Mouse (Mus musculus) kidney, postnatal 0 days (tissue): Measurements from ENCODE around the gene Efcab11. TPM values are rescaled to one million over a fixed set of nuclear protein-coding genes. Genes with fewer than 3 reads are reported as not detected.

ENCODE experiments used
- ATAC-seq: fragments of 200-750 bp; cut with Nextera tagmentation; replicated peaks from 2 replicates; pipeline ENCODE4 v1.8.0; 2017; ENCODE audit warnings: low read depth, moderate number of reproducible peaks, moderate TSS enrichment, moderate library complexity; ENCODE audit not compliant: low FRiP score
- DNase-seq: peaks from one replicate; pipeline ENCODE4 v3.0.0-alpha.2; 2016; ENCODE audit warnings: low spot score
- H3K27ac ChIP-seq: fragments of 300-500 bp; sonication (generic); 2 replicates; pipeline ENCODE4 v1.5.1; 2014; ENCODE audit warnings: mild to moderate bottlenecking
- H3K27me3 ChIP-seq: fragments of 300-500 bp; sonication (generic); 2 replicates; pipeline ENCODE4 v1.6.1; 2014; ENCODE audit warnings: low read length, mixed read lengths; ENCODE audit not compliant: insufficient read depth
- H3K36me3 ChIP-seq: fragments of 300-500 bp; sonication (generic); 2 replicates; pipeline ENCODE4 v1.6.1; 2014; ENCODE audit warnings: low read length, mixed read lengths; ENCODE audit not compliant: insufficient read depth
- H3K4me1 ChIP-seq: fragments of 300-500 bp; sonication (generic); replicated peaks from 2 replicates; pipeline ENCODE4 v1.6.1; 2014; ENCODE audit warnings: antibody characterized with exemption, low read length, mixed read lengths; ENCODE audit not compliant: insufficient read depth
- H3K4me2 ChIP-seq: fragments of 300-500 bp; sonication (generic); 2 replicates; pipeline ENCODE4 v1.6.1; 2014; ENCODE audit warnings: mild to moderate bottlenecking, low read length, moderate library complexity, mixed read lengths
- H3K4me3 ChIP-seq: fragments of 300-500 bp; sonication (generic); replicated peaks from 2 replicates; pipeline ENCODE4 v1.5.1; 2014; ENCODE audit warnings: low read depth, low read length
- H3K9ac ChIP-seq: fragments of 300-500 bp; sonication (generic); 2 replicates; pipeline ENCODE4 v1.6.1; 2014; ENCODE audit warnings: low read depth, low read length
- H3K9me3 ChIP-seq: fragments of 300-500 bp; sonication (generic); replicated peaks from 2 replicates; pipeline ENCODE4 v1.6.1; 2016; ENCODE audit warnings: low read length, inconsistent platforms, mixed read lengths
- CTCF ChIP-seq: IDR thresholded peaks from 2 replicates; pipeline ENCODE4 v1.5.1; 2016; ENCODE audit warnings: antibody characterized with exemption, low read depth, mild to moderate bottlenecking, moderate library complexity
- WGBS: fragments of 180-500 bp; shearing (Covaris S2); extraction: QIAGEN DNeasy Blood & Tissue Kit; methylation state at CpG from one replicate; pipeline ENCODE4 v1.1.7; 2014; 5-methylcytosine and 5-hydroxymethylcytosine counted together
- polyA plus RNA-seq: library from polyadenylated mRNA; unstranded; fragments of >200 nt; fragmentation: Nextera tagmentation; extraction: Ambion mirVana; gene quantifications from 2 replicates; pipeline ENCODE4 v1.2.1, GENCODE M21; 2015

Efcab11 gene
- polyA plus RNA-seq, 1 experiment from 2014 or later: 8.3 TPM

GRCm38 (mm10) chr12:99902867-99903370 is 18.7 kb upstream of the Efcab11 start:
- H3K9me3 ChIP-seq: no peaks in the 10 kb centered on the region
- no peak overlapping the region for H3K4me3 ChIP-seq
- peaks cover 26% of the 10 kb centered on the region for H3K36me3 ChIP-seq
- peak overlapping the region; percentile 78 for H3K27ac ChIP-seq
- H3K4me2 ChIP-seq: no peak overlapping the region
- H3K9ac ChIP-seq: no peak overlapping the region
- 69% methylated on average over 4 of the region's 4 CpGs for WGBS
- no peak for ATAC-seq
- peak; percentile 19 for DNase-seq
- no peaks in the 10 kb centered on the region for H3K27me3 ChIP-seq
- TF ChIP-seq CTCF: no peak
- no peaks in the 10 kb centered on the region for H3K4me1 ChIP-seq

GRCm38 (mm10) chr12:99901973-99902866 is 18.0 kb upstream of the Efcab11 start:
- ATAC-seq (no peak), DNase-seq (peak; percentile 43)
- no peak overlapping the region for H3K4me3 ChIP-seq
- no peaks in the 10 kb centered on the region for H3K4me1 ChIP-seq
- WGBS: 68% methylated on average over 8 of the region's 8 CpGs
- no peaks in the 10 kb centered on the region for H3K9me3 ChIP-seq
- TF ChIP-seq CTCF: peak; percentile 40; the same call in 1 of the 2 replicates
- H3K4me2 ChIP-seq: no peak overlapping the region
- H3K27me3 ChIP-seq: no peaks in the 10 kb centered on the region
- peaks cover 26% of the 10 kb centered on the region for H3K36me3 ChIP-seq
- peak overlapping the region; percentile 78 for H3K27ac ChIP-seq
- H3K9ac ChIP-seq: no peak overlapping the region

- peaks cover 31% of the 10 kb centered on the region; the same call in 1 of the 2 replicates for H3K36me3 ChIP-seq
- H3K27me3 ChIP-seq: no peaks in the 10 kb centered on the region
- WGBS: 90% methylated on average over 1 of the region's 3 CpGs
- H3K4me3 ChIP-seq: no peak overlapping the region
- peak; percentile 45; the same call in 1 of the 2 replicates for TF ChIP-seq CTCF
- DNase-seq: peak; percentile 46
- H3K4me2 ChIP-seq: no peak overlapping the region
- no peak overlapping the region for H3K9ac ChIP-seq
- H3K9me3 ChIP-seq: no peaks in the 10 kb centered on the region
- ATAC-seq: no peak
- H3K4me1 ChIP-seq: no peaks in the 10 kb centered on the region
- H3K27ac ChIP-seq: no peak overlapping the region
These were observed 15.8 kb upstream of the Efcab11 start for GRCm38 (mm10) chr12:99899991-99900390.

- WGBS: 87% methylated on average over 16 of the region's 16 CpGs
- no peak for TF ChIP-seq CTCF
- Histone ChIP-seq H3K27me3 (no peaks in the 10 kb centered on the region), H3K9me3 (no peaks in the 10 kb centered on the region), H3K36me3 (peaks cover 42% of the 10 kb centered on the region; the same call in 1 of the 2 replicates), H3K9ac (no peak overlapping the region), H3K4me1 (no peaks in the 10 kb centered on the region), H3K27ac (no peak overlapping the region), H3K4me2 (no peak overlapping the region), H3K4me3 (no peak overlapping the region)
- ATAC-seq (no peak), DNase-seq (no peak)
These were observed 14.1 kb upstream of the Efcab11 start for GRCm38 (mm10) chr12:99898248-99898870.

GRCm38 (mm10) chr12:99897846-99898245 is 13.6 kb upstream of the Efcab11 start:
- Histone ChIP-seq H3K36me3 (peaks cover 42% of the 10 kb centered on the region; the same call in 1 of the 2 replicates), H3K27ac (no peak overlapping the region), H3K4me3 (no peak overlapping the region), H3K4me1 (no peaks in the 10 kb centered on the region), H3K9ac (no peak overlapping the region), H3K9me3 (no peaks in the 10 kb centered on the region), H3K4me2 (no peak overlapping the region), H3K27me3 (no peaks in the 10 kb centered on the region)
- no peak for TF ChIP-seq CTCF
- DNase-seq (no peak), ATAC-seq (no peak)
- 84% methylated on average over 4 of the region's 4 CpGs for whole genome bisulfite sequencing

GRCm38 (mm10) chr12:99885282-99885901 is 1.2 kb upstream of the Efcab11 start:
- peak overlapping the region; percentile 65 for H3K4me3 ChIP-seq
- no peak for TF ChIP-seq CTCF
- H3K27ac ChIP-seq: no peak overlapping the region
- no peaks in the 10 kb centered on the region for H3K36me3 ChIP-seq
- H3K9ac ChIP-seq: peak overlapping the region; percentile 85
- WGBS: 24% methylated on average over 8 of the region's 8 CpGs
- H3K27me3 ChIP-seq: no peaks in the 10 kb centered on the region
- H3K4me2 ChIP-seq: peak overlapping the region; percentile 94
- no peak for ATAC-seq
- peaks cover 10% of the 10 kb centered on the region; the same call in 1 of the 2 replicates for H3K4me1 ChIP-seq
- no peak for DNase-seq
- H3K9me3 ChIP-seq: no peaks in the 10 kb centered on the region
